In genomic region chr12:106477040-106477665, GRCm38 (mm10) we compare ENCODE assay signal across 12 mouse cellular contexts.
A peak's percentile ranks its signal among the peaks of the same experiment; 100 is the strongest.
DNase-seq lines count a peak whose midpoint lies in the region; ATAC-seq lines count a peak whose summit lies in the region.
"Had no signal": no experiment of that assay in that cellular context is flagged by ENCODE, and none has a peak within 500 bp of the region (broad histone marks: within the 10 kb centered on the region; RNA-seq: fewer than 3 reads in every experiment).

No protein-coding gene starts in this region.

- H3K4me3 ChIP-seq in neural tube, embryonic 13.5 days = no peak overlapping the region
- H3K4me3 ChIP-seq in neural tube, embryonic 15.5 days (replicated peaks) = no peak overlapping the region
- no peak overlapping the region for H3K4me3 ChIP-seq in forebrain, embryonic 14.5 days (ENCODE audit: low read depth, low read length)
- H3K4me3 ChIP-seq: embryonic facial prominence, embryonic 15.5 days; heart, embryonic 12.5 days; limb, embryonic 13.5 days; stomach, embryonic 15.5 days had no signal

- no peaks in the 10 kb centered on the region for H3K9me3 ChIP-seq in neural tube, embryonic 13.5 days
- H3K9me3 ChIP-seq in neural tube, embryonic 15.5 days (replicated peaks) = no peaks in the 10 kb centered on the region
- no peaks in the 10 kb centered on the region for H3K9me3 ChIP-seq in forebrain, embryonic 14.5 days (replicated peaks; ENCODE audit: control insufficient read depth, low read length)
- H3K9me3 ChIP-seq: embryonic facial prominence, embryonic 15.5 days; heart, embryonic 12.5 days; limb, embryonic 13.5 days; stomach, embryonic 15.5 days had no signal

- H3K36me3 ChIP-seq in neural tube, embryonic 13.5 days = no peaks in the 10 kb centered on the region
- no peaks in the 10 kb centered on the region for H3K36me3 ChIP-seq in neural tube, embryonic 15.5 days
- H3K36me3 ChIP-seq in forebrain, embryonic 14.5 days (ENCODE audit: control insufficient read depth, insufficient read depth, low read length) = no peaks in the 10 kb centered on the region
- H3K36me3 ChIP-seq: embryonic facial prominence, embryonic 15.5 days; heart, embryonic 12.5 days; limb, embryonic 13.5 days; stomach, embryonic 15.5 days had no signal

- H3K4me2 ChIP-seq in neural tube, embryonic 13.5 days = peak overlapping the region; percentile 60; the same call in 1 of the 2 replicates
- H3K4me2 ChIP-seq in neural tube, embryonic 15.5 days = no peak overlapping the region
- peak overlapping the region; percentile 50; the same call in 1 of the 2 replicates for H3K4me2 ChIP-seq in forebrain, embryonic 14.5 days (ENCODE audit: low read length)
- H3K4me2 ChIP-seq: heart, embryonic 12.5 days; limb, embryonic 13.5 days; stomach, embryonic 15.5 days had no signal

- H3K4me1 ChIP-seq in neural tube, embryonic 13.5 days (replicated peaks) = peaks cover 59% of the 10 kb centered on the region
- H3K4me1 ChIP-seq in neural tube, embryonic 15.5 days = peaks cover 33% of the 10 kb centered on the region
- H3K4me1 ChIP-seq in forebrain, embryonic 14.5 days (ENCODE audit: control insufficient read depth, insufficient read depth, low read length) = peaks cover 31% of the 10 kb centered on the region
- H3K4me1 ChIP-seq: stomach, embryonic 15.5 days had no signal

- H3K27ac ChIP-seq in neural tube, embryonic 13.5 days (replicated peaks) = no peak overlapping the region
- no peak overlapping the region for H3K27ac ChIP-seq in neural tube, embryonic 15.5 days (replicated peaks)
- peak overlapping the region; percentile 65; the same call in 1 of the 2 replicates for H3K27ac ChIP-seq in forebrain, embryonic 14.5 days (ENCODE audit: low read depth, low read length)
- H3K27ac ChIP-seq: embryonic facial prominence, embryonic 15.5 days; limb, embryonic 13.5 days; stomach, embryonic 15.5 days had no signal

- WGBS in neural tube, embryonic 13.5 days = 17% methylated on average over 8 of the region's 8 CpGs
- WGBS in neural tube, embryonic 15.5 days = 19% methylated on average over 8 of the region's 8 CpGs
- WGBS in forebrain, embryonic 14.5 days = 17% methylated on average over 8 of the region's 8 CpGs

- peaks cover 26% of the 10 kb centered on the region for H3K27me3 ChIP-seq in neural tube, embryonic 13.5 days
- no peaks in the 10 kb centered on the region; the same call in 1 of the 2 replicates for H3K27me3 ChIP-seq in neural tube, embryonic 15.5 days (replicated peaks)
- no peaks in the 10 kb centered on the region for H3K27me3 ChIP-seq in forebrain, embryonic 14.5 days (replicated peaks; ENCODE audit: control insufficient read depth, insufficient read depth, low read length)

- no peak overlapping the region for H3K9ac ChIP-seq in neural tube, embryonic 13.5 days
- H3K9ac ChIP-seq in neural tube, embryonic 15.5 days (replicated peaks) = no peak overlapping the region
- H3K9ac ChIP-seq in forebrain, embryonic 14.5 days (ENCODE audit: low read length) = no peak overlapping the region
- H3K9ac ChIP-seq: embryonic facial prominence, embryonic 15.5 days; heart, embryonic 12.5 days; limb, embryonic 13.5 days; stomach, embryonic 15.5 days had no signal

- peak; percentile 70 for DNase-seq in embryo, embryonic 10.5 days (ENCODE audit: low spot score)
- peak; percentile 56 for DNase-seq in forebrain, embryonic 14.5 days (ENCODE audit: low spot score)
- DNase-seq in spleen, postnatal 4 days (ENCODE audit: low spot score in 2 of 2) = no peak
- no peak for DNase-seq in cerebellum, adult 9-11 months
- DNase-seq in cerebellum, postnatal 25 days = no peak
- DNase-seq: thymus, postnatal 4 days had no signal

- ATAC-seq in neural tube, embryonic 13.5 days (ENCODE audit: low read depth) = no peak
- no peak for ATAC-seq in neural tube, embryonic 15.5 days (ENCODE audit: low FRiP score)
- ATAC-seq in forebrain, embryonic 14.5 days = no peak

Comparison
In these comparisons a context has a peak if more than half of its experiments do, and no peak if none do; other contexts are left out.
1. DNase-seq: peak in embryo, embryonic 10.5 days (single experiment) and forebrain, embryonic 14.5 days (single experiment); none in spleen, postnatal 4 days (0 of 2), cerebellum, adult 9-11 months (single experiment) and cerebellum, postnatal 25 days (0 of 2).